Mouse (Mus musculus) megakaryocyte-erythroid progenitor cell, adult 5-6 weeks (primary cell): ENCODE measurements at regions not wholly inside any gene's neighbourhood (a gene's known extent, or its start where the extent isn't known, plus 50 kb on each side); places are given as distances from the start of the nearest gene placed in this dataset.

Experiments used
- ATAC-seq: replicated peaks from 2 replicates; pipeline ENCODE4 v1.8.0; 2016; ENCODE audit warnings: mild to moderate bottlenecking, inconsistent platforms; ENCODE audit not compliant: severe bottlenecking, poor library complexity, low FRiP score, low TSS enrichment

DNA sequence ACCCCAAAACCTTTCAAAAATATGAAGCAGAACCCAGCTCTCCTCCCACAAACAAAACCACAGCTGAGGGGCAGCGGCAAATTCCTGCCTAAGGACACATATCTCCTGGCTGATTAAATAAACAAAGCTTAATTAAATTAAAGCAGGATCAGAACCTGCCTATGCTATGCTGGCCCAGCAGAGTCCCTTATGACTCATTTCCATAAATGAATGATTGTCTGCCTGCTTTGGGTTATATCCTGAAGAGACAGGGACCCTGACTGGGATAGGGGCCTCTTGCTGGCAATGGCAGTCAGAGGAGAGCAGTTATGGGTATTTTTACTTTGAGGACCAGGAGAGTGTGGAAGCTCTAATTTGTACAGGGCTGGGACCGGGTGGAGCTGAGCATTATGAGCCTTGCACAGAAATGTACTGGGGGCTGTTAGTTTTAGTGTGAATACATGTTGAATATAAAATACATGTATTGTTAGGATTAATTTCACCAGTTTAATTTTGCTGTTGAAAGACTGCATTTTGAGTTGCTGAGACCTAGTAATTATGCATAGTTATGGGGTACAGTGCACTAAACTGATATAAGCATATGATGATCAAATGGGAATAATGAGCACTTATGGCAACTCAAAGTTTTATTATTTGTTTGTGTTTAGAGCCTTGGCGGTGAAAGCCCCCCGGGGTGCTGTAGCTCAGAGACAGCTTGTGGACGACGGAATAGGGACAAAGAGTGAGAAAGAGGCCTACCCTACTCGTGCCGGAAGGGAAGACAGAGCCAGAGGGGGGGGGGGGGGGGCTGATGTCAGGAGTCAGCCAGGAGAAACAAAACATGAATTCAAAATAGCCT, 156.7 kb downstream of the Cartpt start:
- no peak for ATAC-seq

DNA sequence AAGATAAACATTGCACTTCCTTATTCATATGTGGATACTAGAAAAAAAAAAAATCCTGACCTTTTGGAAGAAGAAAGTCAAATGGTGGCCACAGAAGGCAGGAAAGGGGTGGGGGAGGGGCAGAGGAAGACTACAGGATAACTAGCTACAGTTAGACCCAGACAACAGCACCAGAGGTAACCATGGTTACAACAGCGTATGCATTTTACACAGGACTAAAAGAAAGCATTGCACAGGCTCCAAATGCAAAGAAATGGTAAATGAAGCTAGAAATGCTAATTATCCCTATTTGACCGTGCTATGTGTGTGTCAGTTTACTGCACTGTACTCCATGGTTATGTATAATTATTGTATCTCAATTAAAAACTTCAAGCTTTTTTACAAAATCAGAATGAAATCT, 158.4 kb downstream of the Cartpt start:
- no peak for ATAC-seq

DNA sequence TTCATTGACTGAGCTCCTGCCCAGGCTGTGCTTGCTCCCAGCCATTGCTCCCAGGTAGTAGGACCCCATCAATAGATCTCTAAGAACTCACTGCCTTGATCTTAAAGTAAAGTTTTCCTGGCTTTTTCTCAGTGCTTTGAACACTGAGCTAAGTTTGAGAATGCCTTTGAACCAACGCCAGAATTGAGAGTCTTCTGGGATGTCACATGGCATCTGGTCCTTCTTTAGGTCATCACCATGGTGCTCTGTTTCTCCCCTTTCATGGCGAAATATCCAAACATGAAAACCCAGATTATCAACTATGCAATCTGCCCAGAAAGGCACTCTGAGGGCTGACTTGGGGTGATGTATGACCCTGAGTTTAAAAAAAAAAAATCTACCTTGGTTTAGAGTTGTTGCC, 158.9 kb downstream of the Cartpt start:
- no peak for ATAC-seq

DNA sequence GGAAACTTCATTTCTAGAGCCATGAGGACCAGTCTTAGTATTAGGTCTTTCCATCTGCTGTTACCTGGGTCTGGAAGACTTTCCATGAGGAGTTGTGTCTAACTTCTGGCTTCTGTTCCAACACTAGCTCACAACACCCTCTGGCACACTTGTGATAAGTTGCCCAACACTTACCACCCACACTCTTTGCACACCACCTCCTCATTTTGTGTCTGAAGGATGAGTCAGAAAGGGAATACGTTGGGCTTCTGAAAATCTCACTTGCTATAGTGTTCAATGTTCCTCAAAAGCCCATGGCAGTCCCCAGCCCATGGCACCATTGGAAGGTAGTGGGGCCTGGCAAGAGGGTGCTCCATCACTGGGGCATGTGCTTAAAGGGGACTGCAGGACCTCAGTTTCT, 161.5 kb downstream of the Cartpt start:
- no peak for ATAC-seq

DNA sequence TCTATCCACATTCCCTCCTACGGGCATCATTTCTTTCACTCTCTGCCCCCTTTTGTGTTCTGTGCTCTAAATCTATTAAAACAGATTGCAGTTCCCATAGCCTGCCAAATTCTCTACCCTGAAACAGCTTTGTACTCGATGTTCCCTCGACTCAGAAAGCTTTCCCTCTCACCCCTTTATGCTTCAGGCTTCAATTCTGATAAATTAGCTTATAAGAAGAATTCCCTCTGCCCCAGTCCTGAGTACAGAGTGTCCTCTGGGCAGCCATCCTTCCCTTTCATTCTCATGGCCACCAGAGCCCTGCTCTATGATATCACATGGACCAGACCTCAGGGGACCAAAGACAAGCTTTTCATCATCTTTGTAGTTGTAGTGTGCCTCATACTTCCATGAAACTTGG, 163.6 kb downstream of the Cartpt start:
- ATAC-seq = no peak

DNA sequence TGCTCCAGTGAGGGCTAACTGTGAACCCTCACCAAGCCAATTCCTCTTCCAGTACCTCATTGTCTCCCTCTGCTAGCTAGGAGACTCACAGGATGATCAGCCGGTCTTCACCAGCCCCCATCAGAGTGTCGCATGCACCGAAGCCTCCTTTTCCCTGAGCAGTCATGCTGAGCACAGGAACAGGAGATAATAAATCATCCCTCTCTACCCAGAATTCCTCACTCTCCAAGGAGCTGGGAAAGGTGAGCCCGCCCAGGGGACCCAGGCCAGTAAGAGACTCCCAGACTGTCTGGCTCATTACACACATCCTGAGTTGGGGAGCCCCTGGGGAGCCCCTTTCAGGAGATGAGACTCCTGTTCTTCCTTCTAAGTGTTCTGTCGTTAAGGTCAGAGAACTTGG, 171.7 kb downstream of the Cartpt start:
- no peak for ATAC-seq

DNA sequence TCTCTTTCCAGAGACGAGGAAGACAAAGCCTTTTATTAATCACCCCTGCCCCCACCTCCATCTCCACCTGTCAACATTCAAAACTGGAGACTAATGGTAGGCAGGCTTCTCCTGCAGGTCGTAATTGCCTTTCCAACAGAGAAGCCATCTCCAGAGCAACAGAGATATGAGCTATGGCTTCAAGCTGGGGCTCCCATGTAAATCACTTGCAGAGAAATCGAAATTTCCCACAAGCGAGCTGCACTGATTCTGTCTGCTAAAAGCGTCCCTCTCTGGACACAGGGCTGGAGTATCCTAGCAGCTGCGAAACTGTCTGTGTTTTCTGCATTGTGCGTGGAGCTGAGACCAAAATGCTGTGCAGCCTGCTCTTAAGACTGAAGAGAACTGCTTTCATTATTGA, 176.6 kb downstream of the Cartpt start:
- ATAC-seq = no peak

DNA sequence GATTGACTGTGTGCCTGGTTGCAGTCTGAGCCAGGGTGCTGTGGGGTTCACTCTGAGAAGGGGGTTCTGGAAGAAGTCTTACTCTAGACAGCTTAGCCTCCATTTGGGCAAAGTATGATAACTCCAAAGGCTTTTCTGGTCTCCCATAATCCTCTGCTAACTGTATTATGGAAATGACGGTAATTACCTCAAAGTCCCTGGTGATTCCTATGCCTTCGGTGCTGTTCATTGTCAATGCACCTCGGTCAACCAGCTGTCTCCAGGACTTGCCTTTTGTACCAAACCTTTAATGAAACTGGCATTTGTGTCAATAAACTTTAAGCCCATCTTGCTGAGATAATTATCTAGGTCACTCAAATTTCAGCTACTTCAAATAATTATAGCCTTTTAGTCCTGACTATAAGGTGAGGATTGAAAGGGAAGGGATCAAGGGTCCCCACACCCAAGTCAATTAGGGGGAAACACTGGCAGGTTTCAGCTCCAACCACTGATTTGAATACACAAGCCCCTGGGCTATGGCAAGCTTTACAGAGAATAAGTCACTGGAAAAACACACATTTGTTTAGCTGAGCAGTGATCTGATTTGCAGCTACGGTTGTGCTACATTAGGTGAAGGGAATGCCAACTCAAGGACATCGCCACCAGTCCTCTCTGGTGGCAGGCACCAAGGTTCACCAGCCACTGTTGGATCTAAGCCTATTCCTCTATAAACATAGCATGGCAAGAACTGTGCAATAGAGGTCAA, 177.5 kb downstream of the Cartpt start:
- ATAC-seq = no peak

DNA sequence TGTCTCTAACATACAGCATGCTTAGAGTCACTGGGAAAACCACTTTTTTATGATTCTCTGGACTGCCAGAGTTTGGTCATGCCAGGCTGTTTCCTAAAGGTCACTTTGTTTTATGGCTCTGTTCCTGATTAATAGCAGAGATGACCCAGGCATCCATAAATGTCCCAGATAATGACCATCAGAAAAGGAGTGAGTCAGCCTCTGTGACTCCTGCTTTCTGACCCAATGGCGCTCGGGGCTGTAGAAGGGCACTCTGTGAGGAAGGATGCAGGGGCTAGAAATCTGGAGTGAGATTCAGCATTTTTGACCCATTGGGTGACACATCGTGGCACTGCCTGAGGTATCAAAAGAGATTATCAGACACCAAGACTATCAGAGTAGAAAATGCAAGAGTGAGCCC, 180.3 kb downstream of the Cartpt start:
- ATAC-seq = no peak

DNA sequence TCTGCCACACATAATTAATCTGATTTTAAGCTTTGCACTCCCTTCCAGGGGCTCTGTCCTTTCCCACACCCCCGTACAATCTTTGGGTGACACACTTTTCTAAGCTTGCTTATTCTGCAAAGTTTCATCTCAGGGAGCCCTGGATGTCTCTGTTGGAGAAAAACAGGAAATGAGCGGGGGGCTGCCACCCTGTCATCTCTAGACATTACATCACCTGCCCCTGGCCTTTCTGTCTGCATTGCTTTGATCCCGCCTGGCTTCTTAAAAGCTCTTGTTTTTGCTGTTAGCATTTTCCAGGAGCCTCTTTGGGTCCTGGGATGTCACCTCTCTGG, 180.2 kb upstream of the Map1b start:
- no peak for ATAC-seq

DNA sequence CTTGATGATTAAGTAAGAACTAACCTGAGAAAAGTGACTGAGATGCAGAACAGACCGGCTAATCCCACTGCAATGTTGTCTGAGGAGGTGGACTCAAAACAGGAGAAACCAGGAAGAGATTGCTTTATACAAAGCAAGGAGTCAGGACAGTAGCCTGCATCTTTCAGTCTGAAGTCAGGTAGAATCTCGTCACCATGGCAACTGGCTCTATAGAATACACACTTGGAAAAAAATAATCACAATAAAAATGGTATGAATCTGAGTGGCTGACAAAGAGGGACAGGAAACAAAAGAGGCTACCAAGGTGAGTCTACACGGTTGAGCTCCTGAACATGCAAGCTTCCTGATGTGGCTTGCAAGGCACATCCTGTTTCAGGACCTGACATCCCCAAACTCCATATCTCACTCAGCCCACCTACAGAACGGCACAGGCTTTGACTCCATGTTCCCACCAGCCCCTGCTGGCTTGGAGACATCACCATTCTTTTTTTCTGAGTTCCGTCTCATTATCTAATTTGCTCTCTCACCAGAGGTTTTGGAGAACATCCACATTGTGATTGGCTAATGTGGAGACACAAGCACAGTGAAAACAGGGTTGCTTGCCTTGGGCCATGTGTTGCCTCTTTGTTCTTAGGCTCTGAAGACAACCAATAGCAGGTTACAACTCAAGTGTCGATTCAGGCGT, 179.7 kb upstream of the Map1b start:
- ATAC-seq = no peak

DNA sequence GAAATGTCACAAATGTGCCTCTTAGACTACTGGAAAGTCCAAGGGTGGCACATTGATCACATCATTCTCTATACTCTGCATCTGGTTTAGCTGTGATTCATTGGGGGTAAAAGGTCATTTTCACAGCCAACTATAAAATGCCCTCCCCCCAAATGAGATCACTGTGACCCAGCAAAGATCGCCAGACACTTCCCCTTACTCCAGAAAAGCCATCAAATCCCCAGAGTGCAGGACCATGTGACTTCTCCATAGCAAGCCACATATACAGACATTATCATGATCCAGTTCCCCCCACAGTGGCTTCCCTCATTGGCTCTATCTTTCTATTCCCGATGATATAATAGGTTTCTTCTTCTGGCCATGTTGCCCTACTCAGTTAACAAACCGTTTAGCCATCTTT, 163.6 kb upstream of the Map1b start:
- no peak for ATAC-seq

DNA sequence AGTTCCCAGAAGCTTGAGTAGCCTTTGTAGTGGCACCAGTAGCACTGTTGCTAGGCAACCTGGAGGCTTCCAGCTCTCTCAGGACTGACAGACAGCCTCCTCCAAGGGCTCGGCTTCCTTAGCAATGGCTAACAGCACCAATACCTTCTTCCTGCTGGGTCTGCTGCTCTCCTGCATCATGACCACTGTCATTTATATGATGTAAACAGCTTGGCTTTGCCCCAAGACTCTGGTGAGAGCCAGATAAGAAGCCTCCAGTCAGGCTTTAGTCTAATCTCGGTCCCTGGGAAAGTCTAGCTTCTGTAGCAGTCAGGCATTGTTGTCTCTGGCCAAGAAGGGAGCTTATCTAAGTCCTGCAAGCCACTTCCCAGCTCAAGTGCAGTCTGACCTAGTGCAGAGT, 163.1 kb upstream of the Map1b start:
- ATAC-seq = peak; percentile 96

DNA sequence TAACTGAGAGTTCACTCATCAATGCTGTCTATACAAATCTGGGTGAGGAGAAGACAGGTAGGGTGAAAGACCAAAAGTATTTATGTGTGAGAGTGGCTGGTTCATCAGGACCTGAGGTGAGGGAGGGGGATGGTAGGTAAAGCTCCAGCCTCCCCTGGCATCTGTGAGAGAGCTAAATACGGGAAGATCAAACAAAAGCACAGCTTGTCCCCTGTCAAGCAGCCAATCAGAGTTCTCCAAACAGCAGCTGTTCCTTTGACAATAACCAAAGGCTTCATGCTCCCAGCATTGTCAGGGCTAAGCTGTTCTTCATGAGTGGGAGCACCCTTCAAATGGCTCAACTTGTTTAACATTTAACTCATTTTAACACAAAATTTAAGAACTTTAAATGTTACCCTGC, 160.1 kb upstream of the Map1b start:
- ATAC-seq = no peak

DNA sequence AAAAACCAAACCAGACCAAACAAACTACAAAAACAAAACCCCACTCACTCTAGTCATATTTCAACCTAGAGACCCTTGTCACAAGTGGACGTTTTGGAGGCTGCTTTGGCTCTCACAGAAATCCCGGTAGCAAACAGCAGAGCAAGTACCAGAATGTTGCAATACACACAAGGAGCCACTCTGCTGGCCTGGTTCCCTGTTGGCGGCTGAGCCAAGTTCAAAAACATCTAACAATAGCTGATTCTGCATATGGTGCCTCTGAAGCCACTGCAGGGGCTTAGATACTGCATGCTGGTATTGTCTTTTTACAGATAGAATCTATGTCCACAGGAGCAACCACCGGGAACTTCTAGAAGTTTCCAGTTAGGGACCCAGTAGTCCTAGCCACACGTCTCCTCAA, 159.6 kb upstream of the Map1b start:
- ATAC-seq = no peak

DNA sequence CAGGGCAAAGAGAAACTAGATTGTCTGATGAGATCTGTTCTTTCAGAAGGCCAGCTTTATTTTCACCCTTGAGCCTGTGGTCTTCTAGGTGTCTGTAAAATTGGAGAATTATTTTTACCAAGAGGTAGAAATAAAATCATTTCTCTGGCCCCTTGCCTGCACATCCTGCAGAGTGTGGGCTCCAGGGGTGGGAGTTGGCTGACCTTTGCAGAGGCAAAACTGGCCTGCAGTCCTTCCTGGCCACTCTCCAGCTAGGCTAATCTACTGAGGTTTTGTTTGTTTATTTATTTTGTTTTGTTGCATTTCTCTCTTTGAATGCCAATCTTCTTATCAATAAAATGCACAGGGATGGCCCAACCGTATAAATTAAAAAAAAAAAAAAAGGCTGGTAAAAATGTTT, 156.4 kb upstream of the Map1b start:
- ATAC-seq = no peak

DNA sequence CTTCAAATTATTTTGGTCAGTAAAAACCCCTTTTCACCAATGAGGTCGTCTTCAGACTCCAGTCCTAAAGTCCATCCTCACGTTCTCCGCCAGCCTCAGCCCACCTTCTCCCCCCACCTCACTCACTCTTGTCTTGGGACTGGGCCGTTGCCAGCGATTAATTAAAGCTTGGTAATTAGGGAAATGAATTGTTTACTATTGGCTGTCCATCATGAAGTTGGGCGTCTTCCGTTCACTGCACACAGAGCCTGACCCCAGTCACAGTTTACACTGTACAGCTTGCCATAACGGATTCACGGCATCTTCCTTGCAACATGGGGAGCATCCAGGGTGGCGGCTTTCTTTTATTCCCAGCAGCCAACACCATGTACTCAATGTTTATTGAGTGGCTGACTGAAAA, 155.4 kb upstream of the Map1b start:
- no peak for ATAC-seq

DNA sequence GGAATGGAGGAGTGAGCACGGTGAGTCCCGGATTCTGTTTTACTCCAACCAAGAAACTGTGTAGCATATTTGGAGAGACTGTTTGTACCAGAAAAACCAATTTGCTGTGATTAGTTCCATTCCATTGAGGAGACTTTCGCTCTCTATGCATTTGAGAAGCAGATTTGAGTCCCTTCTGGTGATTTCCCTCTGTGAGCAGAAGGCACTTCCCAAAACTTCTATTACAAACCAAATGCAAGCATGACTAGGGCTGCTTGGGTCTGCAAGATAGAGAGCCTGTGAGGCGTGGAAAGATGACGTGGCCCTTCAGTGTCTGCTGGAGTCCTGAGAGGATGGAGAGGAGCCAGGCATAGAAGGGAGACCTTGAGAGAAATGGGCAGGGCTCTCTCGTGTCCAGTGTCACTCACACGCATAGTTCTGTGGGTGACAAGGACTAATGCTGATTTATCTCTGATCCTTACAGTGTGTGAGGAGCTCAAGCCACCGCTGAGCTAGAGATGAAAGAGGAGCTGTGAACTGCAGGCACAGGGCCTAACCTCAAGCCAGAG, 153.7 kb upstream of the Map1b start:
- no peak for ATAC-seq

DNA sequence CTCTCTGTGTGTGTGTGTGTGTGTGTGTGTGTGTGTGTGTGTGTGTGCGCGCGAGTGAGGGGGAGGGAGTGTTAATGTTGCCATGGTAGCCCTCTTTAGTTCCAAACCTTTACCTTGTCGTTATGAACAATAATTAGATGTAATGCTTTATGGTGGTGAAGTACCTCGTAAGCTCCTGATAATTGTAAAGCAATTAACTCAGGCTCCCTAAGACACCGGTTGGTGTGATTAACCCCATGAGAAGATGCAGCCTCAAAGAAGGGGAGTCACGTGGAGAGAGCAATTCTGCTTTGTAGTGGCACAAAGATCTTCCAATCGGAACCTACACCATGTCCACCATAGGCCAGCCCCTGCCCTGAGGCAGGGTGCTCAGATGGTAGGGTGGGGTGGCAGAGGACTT, 152.3 kb upstream of the Map1b start:
- no peak for ATAC-seq

DNA sequence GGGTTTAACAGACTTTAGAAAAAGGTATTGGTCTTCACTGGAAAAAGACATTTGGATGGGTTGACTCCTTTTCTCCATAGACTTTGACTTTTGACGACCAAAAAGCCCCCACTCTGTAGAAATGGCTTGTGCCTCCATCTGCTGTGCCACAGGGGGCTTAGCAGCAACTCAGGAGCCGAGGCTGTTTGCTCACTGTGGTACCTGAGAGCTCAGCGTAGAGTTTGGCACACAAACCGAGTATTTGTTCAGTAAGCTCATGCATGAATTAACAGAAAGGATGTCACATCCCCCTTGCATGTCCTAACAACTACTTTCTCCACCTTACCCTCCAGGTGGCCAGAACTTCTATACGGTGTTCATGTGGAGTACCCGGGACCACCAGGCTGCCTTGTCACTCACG, 149.7 kb upstream of the Map1b start:
- ATAC-seq = no peak
